Mouse (Mus musculus) hindbrain, embryonic 16.5 days (tissue): ENCODE measurements at regions not wholly inside any gene's neighbourhood (a gene's known extent, or its start where the extent isn't known, plus 50 kb on each side); places are given as distances from the start of the nearest gene placed in this dataset.

Source experiments
- ATAC-seq: fragments of 200-750 bp; cut with Nextera tagmentation; 2 replicates; pipeline ENCODE4 v1.8.0; 2017; ENCODE audit warnings: moderate TSS enrichment, moderate library complexity
- H3K27ac ChIP-seq: fragments of 300-500 bp; sonication (generic); 2 replicates; pipeline ENCODE4 v1.5.1; 2014; ENCODE audit warnings: low read depth, mild to moderate bottlenecking, control low read depth, low read length, moderate library complexity
- H3K27me3 ChIP-seq: fragments of 300-500 bp; sonication (generic); replicated peaks from 2 replicates; pipeline ENCODE4 v1.6.1; 2014; ENCODE audit warnings: low read length; ENCODE audit not compliant: control insufficient read depth, insufficient read depth
- H3K36me3 ChIP-seq: fragments of 300-500 bp; sonication (generic); 2 replicates; pipeline ENCODE4 v1.6.1; 2014; ENCODE audit warnings: mild to moderate bottlenecking, low read length, moderate library complexity, mixed read lengths; ENCODE audit not compliant: control insufficient read depth, insufficient read depth
- H3K4me1 ChIP-seq: fragments of 300-500 bp; sonication (generic); 2 replicates; pipeline ENCODE4 v1.6.1; 2014; ENCODE audit warnings: low read depth, low read length; ENCODE audit not compliant: control insufficient read depth, insufficient read depth
- H3K4me2 ChIP-seq: fragments of 300-500 bp; sonication (generic); 2 replicates; pipeline ENCODE4 v1.6.1; 2014; ENCODE audit warnings: mild to moderate bottlenecking, low read length, control low read depth, moderate library complexity
- H3K4me3 ChIP-seq: fragments of 300-500 bp; sonication (generic); 2 replicates; pipeline ENCODE4 v1.5.1; 2014; ENCODE audit warnings: mild to moderate bottlenecking, low read length, control low read depth, moderate library complexity
- H3K9ac ChIP-seq: fragments of 300-500 bp; sonication (generic); 2 replicates; pipeline ENCODE4 v1.6.1; 2014; ENCODE audit warnings: low read depth, mild to moderate bottlenecking, control low read depth, low read length, moderate library complexity
- H3K9me3 ChIP-seq: fragments of 300-500 bp; sonication (generic); 2 replicates; pipeline ENCODE4 v1.6.1; 2014; ENCODE audit warnings: mild to moderate bottlenecking, low read length, moderate library complexity; ENCODE audit not compliant: control insufficient read depth
- WGBS: fragments of 180-500 bp; shearing (Covaris S2); extraction: QIAGEN DNeasy Blood & Tissue Kit; methylation state at CpG from one replicate; pipeline ENCODE4 v1.1.7; 2014; 5-methylcytosine and 5-hydroxymethylcytosine counted together

- Histone ChIP-seq H3K4me1 (no peaks in the 10 kb centered on the region; the same call in 1 of the 2 replicates), H3K4me3 (no peak overlapping the region), H3K4me2 (no peak overlapping the region), H3K9ac (no peak overlapping the region), H3K9me3 (no peaks in the 10 kb centered on the region), H3K27me3 (no peaks in the 10 kb centered on the region), H3K27ac (no peak overlapping the region), H3K36me3 (no peaks in the 10 kb centered on the region)
- WGBS = 94% methylated on average over 5 of the region's 5 CpGs
- ATAC-seq = no peak
These were observed 646.5 kb downstream of the Bcl11a start for GRCm38 (mm10) chr11:24724259-24724937.

GRCm38 (mm10) chr11:24726331-24726730 is 648.5 kb downstream of the Bcl11a start:
- WGBS = 31% methylated on average over 3 of the region's 3 CpGs
- Histone ChIP-seq H3K27me3 (no peaks in the 10 kb centered on the region), H3K9me3 (no peaks in the 10 kb centered on the region), H3K4me1 (no peaks in the 10 kb centered on the region; the same call in 1 of the 2 replicates), H3K4me3 (no peak overlapping the region), H3K27ac (no peak overlapping the region), H3K36me3 (no peaks in the 10 kb centered on the region), H3K4me2 (no peak overlapping the region), H3K9ac (no peak overlapping the region)
- no peak for ATAC-seq

DNA sequence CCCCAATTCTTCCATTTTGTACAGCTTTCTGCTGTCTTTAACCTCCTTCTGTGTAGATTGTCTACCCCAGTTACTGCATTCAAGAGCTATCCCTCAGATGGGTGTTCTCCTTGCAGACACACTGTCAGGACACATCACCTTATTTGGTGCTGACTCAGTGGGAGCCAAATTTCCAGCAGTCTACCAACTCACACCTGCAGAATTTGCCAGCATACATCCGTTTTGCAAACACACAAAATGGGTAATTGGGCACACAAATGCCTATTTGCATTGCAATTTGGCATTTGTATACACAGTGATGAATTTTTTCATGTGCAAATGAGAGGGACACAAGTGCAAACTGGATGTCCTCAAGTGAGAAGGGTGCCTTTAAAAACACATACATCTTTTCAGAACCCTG is 649.5 kb downstream of the Bcl11a start:
- whole genome bisulfite sequencing = 17% methylated on average over 1 of the region's 1 CpGs
- Histone ChIP-seq H3K9ac (no peak overlapping the region), H3K4me2 (no peak overlapping the region), H3K36me3 (no peaks in the 10 kb centered on the region), H3K4me3 (no peak overlapping the region), H3K4me1 (no peaks in the 10 kb centered on the region; the same call in 1 of the 2 replicates), H3K27me3 (no peaks in the 10 kb centered on the region), H3K27ac (no peak overlapping the region), H3K9me3 (no peaks in the 10 kb centered on the region)
- ATAC-seq = no peak

GRCm38 (mm10) chr11:24731431-24731830 is 653.6 kb downstream of the Bcl11a start:
- no peak for ATAC-seq
- Histone ChIP-seq H3K27ac (no peak overlapping the region), H3K9ac (no peak overlapping the region), H3K9me3 (no peaks in the 10 kb centered on the region), H3K36me3 (no peaks in the 10 kb centered on the region), H3K27me3 (no peaks in the 10 kb centered on the region), H3K4me2 (no peak overlapping the region), H3K4me1 (no peaks in the 10 kb centered on the region), H3K4me3 (no peak overlapping the region)
- WGBS = 0% methylated on average over 1 of the region's 1 CpGs

- WGBS = 5% methylated on average over 14 of the region's 14 CpGs
- Histone ChIP-seq H3K4me1 (peaks cover 14% of the 10 kb centered on the region), H3K27me3 (no peaks in the 10 kb centered on the region), H3K4me3 (peak overlapping the region; percentile 32; the same call in 1 of the 2 replicates), H3K4me2 (peak overlapping the region; percentile 61), H3K36me3 (no peaks in the 10 kb centered on the region), H3K9ac (peak overlapping the region; percentile 67), H3K27ac (peak overlapping the region; percentile 72), H3K9me3 (no peaks in the 10 kb centered on the region)
- peak; percentile 79 for ATAC-seq
These were observed 661.9 kb downstream of the Bcl11a start for GRCm38 (mm10) chr11:24739710-24740255.

GRCm38 (mm10) chr11:24740466-24740865 is 662.6 kb downstream of the Bcl11a start:
- Histone ChIP-seq H3K36me3 (no peaks in the 10 kb centered on the region), H3K4me3 (no peak overlapping the region), H3K4me2 (no peak overlapping the region), H3K4me1 (peaks cover 14% of the 10 kb centered on the region), H3K9ac (no peak overlapping the region), H3K27me3 (no peaks in the 10 kb centered on the region), H3K9me3 (no peaks in the 10 kb centered on the region), H3K27ac (no peak overlapping the region)
- WGBS = 17% methylated on average over 2 of the region's 2 CpGs
- ATAC-seq = no peak

DNA sequence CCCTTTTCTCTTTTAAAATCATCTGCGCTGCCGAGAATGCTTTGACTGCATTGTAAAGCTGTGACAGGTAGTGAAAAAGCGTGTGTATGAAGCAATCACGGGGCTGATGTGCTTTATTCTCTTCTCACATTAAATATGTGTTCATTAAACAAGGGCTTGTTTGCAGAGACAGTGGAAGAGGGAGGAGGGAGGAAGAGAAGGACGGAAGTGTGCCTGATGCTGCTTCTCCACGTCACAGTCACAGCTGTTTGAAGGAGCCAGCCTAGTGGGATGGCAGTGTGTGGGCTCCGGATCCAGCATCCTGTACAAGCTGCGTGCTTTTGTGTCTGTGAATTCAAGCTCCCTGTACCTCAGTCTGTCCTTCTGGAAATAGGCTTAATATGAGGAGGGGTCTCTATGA is 664.7 kb downstream of the Bcl11a start:
- no peaks in the 10 kb centered on the region for H3K36me3 ChIP-seq
- H3K27ac ChIP-seq = no peak overlapping the region
- H3K9ac ChIP-seq = no peak overlapping the region
- H3K4me1 ChIP-seq = peaks cover 14% of the 10 kb centered on the region
- H3K9me3 ChIP-seq = no peaks in the 10 kb centered on the region
- H3K27me3 ChIP-seq = no peaks in the 10 kb centered on the region
- ATAC-seq = peak; percentile 53; the same call in 1 of the 2 replicates
- no peak overlapping the region for H3K4me3 ChIP-seq
- 26% methylated on average over 8 of the region's 8 CpGs for WGBS
- peak overlapping the region; percentile 36 for H3K4me2 ChIP-seq

DNA sequence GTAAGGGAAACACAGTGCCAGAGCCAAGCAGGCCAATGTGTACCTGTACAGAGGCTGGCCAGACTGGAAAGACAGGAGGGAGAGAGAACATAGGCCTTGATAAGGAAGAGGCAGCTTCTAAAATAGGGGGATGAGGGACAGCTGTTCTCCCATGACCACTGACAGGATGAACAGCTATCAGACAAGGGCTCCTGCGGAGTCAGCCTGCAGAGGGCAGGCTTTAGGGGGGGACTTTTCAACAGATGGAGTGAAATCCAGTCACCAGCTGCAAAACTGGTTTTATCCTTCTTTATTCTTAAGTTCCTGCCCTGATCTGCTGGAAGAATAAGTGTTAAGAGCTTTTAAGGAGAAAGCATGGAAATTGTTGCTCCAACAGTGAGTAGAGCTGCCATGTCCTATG is 665.6 kb downstream of the Bcl11a start:
- Histone ChIP-seq H3K4me3 (no peak overlapping the region), H3K27me3 (no peaks in the 10 kb centered on the region), H3K27ac (no peak overlapping the region), H3K4me2 (no peak overlapping the region), H3K9ac (no peak overlapping the region), H3K4me1 (peaks cover 14% of the 10 kb centered on the region), H3K9me3 (no peaks in the 10 kb centered on the region), H3K36me3 (no peaks in the 10 kb centered on the region)
- no peak for ATAC-seq
- WGBS = 62% methylated on average over 1 of the region's 1 CpGs

GRCm38 (mm10) chr11:24745841-24746240 is 668.0 kb downstream of the Bcl11a start:
- WGBS = 86% methylated on average over 4 of the region's 4 CpGs
- Histone ChIP-seq H3K36me3 (no peaks in the 10 kb centered on the region), H3K9me3 (no peaks in the 10 kb centered on the region)

More at GRCm38 (mm10) chr11:24745841-24746240, 668.0 kb downstream of the Bcl11a start:
- no peaks in the 10 kb centered on the region for H3K27me3 ChIP-seq
- H3K4me1 ChIP-seq = peaks cover 6% of the 10 kb centered on the region
- H3K9ac ChIP-seq = no peak overlapping the region
- no peak for ATAC-seq
- H3K27ac ChIP-seq = no peak overlapping the region
- H3K4me2 ChIP-seq = no peak overlapping the region
- H3K4me3 ChIP-seq = no peak overlapping the region
